Mouse (Mus musculus) MEL (cell line): ENCODE data around the gene Gm10300. TPM values are rescaled to one million over a fixed set of nuclear protein-coding genes. Genes with fewer than 3 reads are reported as not detected.

Source experiments
- DNase-seq: peaks from one replicate; pipeline ENCODE4 v3.0.0; 2011; ENCODE audit warnings: low read depth, low spot score
- H3K27ac ChIP-seq: 2 replicates; pipeline ENCODE4 v1.5.1; 2012; ENCODE audit warnings: low read depth, mild to moderate bottlenecking, control low read depth, low read length, moderate library complexity; ENCODE audit not compliant: control insufficient read depth
- H3K27me3 ChIP-seq, 2 experiments: fragments of 150-350 bp in 1 of 2; sonication (generic) in 1 of 2; 2 replicates each; pipeline ENCODE4 v1.6.1; 2012; ENCODE audit warnings: low read length in 2 of 2, mild to moderate bottlenecking in 2 of 2, improper control_type of control experiment in 1 of 2, moderate library complexity in 1 of 2; ENCODE audit not compliant: insufficient read depth in 2 of 2, control insufficient read depth in 1 of 2
- H3K36me3 ChIP-seq, 2 experiments: 2 replicates each; pipeline ENCODE4 v1.6.1; 2012 to 2014; ENCODE audit warnings: low read length in 2 of 2, improper control_type of control experiment in 1 of 2, inconsistent platforms in 1 of 2, mild to moderate bottlenecking in 1 of 2; ENCODE audit not compliant: insufficient read depth in 2 of 2, control insufficient read depth in 1 of 2
- H3K4me1 ChIP-seq, 2 experiments: fragments of 150-350 bp in 1 of 2; sonication (generic) in 1 of 2; 2 replicates each; pipeline ENCODE4 v1.6.1; 2012; ENCODE audit warnings: low read length in 2 of 2, improper control_type of control experiment in 1 of 2, mild to moderate bottlenecking in 1 of 2; ENCODE audit not compliant: insufficient read depth in 2 of 2, control insufficient read depth in 1 of 2
- H3K4me3 ChIP-seq, 2 experiments: fragments of 150-350 bp in 1 of 2; sonication (generic) in 1 of 2; 2 replicates each; pipeline ENCODE4 v1.5.1; 2012; ENCODE audit warnings: low read depth in 2 of 2, low read length in 2 of 2, mild to moderate bottlenecking in 2 of 2, moderate library complexity in 2 of 2, control low read depth in 1 of 2, improper control_type of control experiment in 1 of 2; ENCODE audit not compliant: control insufficient read depth in 1 of 2, insufficient read depth in 1 of 2
- H3K79me2 ChIP-seq: 2 replicates; pipeline ENCODE4 v1.6.1; 2012; ENCODE audit warnings: mild to moderate bottlenecking, low read length, moderate library complexity; ENCODE audit not compliant: control insufficient read depth, poor library complexity, insufficient read depth
- H3K9ac ChIP-seq: 2 replicates; pipeline ENCODE4 v1.6.1; 2012; ENCODE audit warnings: low read depth, mild to moderate bottlenecking, control low read depth, low read length, moderate library complexity; ENCODE audit not compliant: control insufficient read depth, poor library complexity, severe bottlenecking
- H3K9me3 ChIP-seq: fragments of 150-350 bp; sonication (generic); replicated peaks from 2 replicates; pipeline ENCODE4 v1.6.1; 2012; ENCODE audit warnings: mild to moderate bottlenecking, low read length, improper control_type of control experiment, moderate library complexity; ENCODE audit not compliant: insufficient read depth
- BHLHE40 ChIP-seq: IDR thresholded peaks from 2 replicates; pipeline ENCODE4 v1.6.1; 2012; ENCODE audit warnings: low read depth, mild to moderate bottlenecking, inconsistent platforms, low read length, improper control_type of control experiment, borderline replicate concordance
- CHD1 ChIP-seq: IDR thresholded peaks from 2 replicates; pipeline ENCODE4 v1.6.1; 2012; ENCODE audit warnings: low read depth, mild to moderate bottlenecking, inconsistent platforms, low read length, improper control_type of control experiment
- CHD2 ChIP-seq: IDR thresholded peaks from 2 replicates; pipeline ENCODE4 v1.6.1; 2011; ENCODE audit warnings: low read length, improper control_type of control experiment
- CTCF ChIP-seq, 3 experiments: IDR thresholded peaks in 2 of 3; conservative IDR thresholded peaks in 1 of 3; 2 replicates each; pipeline ENCODE4 v1.5.1; 2011 to 2012; ENCODE audit warnings: low read length in 3 of 3, low read depth in 2 of 3, mild to moderate bottlenecking in 2 of 3, improper control_type of control experiment in 1 of 3, inconsistent platforms in 1 of 3, mixed read lengths in 1 of 3, moderate library complexity in 1 of 3; ENCODE audit not compliant: control insufficient read depth in 1 of 3, insufficient read depth in 1 of 3, poor library complexity in 1 of 3, severe bottlenecking in 1 of 3
- E2F4 ChIP-seq: IDR thresholded peaks from 2 replicates; pipeline ENCODE4 v1.6.1; 2011; ENCODE audit warnings: low read depth, low read length, improper control_type of control experiment, borderline replicate concordance
- EP300 ChIP-seq, 2 experiments: IDR thresholded peaks; 2 replicates each; pipeline ENCODE4 v1.6.1; 2011; ENCODE audit warnings: improper control_type of control experiment in 2 of 2, low read length in 2 of 2, low read depth in 1 of 2, mild to moderate bottlenecking in 1 of 2
- ETS1 ChIP-seq: IDR thresholded peaks from 2 replicates; pipeline ENCODE4 v1.6.1; 2012; ENCODE audit warnings: low read depth, mild to moderate bottlenecking, inconsistent platforms, low read length, improper control_type of control experiment, moderate library complexity
- GABPA ChIP-seq: IDR thresholded peaks from 2 replicates; pipeline ENCODE4 v1.6.1; 2012; ENCODE audit warnings: low read depth, mild to moderate bottlenecking, inconsistent platforms, low read length, improper control_type of control experiment, moderate library complexity
- GATA1 ChIP-seq: IDR thresholded peaks from 2 replicates; pipeline ENCODE4 v1.6.1; 2011; ENCODE audit warnings: low read depth, low read length, improper control_type of control experiment
- HCFC1 ChIP-seq: IDR thresholded peaks from 2 replicates; pipeline ENCODE4 v1.6.1; 2012; ENCODE audit warnings: low read depth, mild to moderate bottlenecking, inconsistent platforms, low read length, improper control_type of control experiment, moderate library complexity
- JUND ChIP-seq: IDR thresholded peaks from 2 replicates; pipeline ENCODE4 v1.6.1; 2011; ENCODE audit warnings: low read depth, mild to moderate bottlenecking, improper control_type of control experiment, low read length
- KAT2A ChIP-seq: conservative IDR thresholded peaks from 2 replicates; pipeline ENCODE4 v1.6.1; 2012; ENCODE audit warnings: low read depth, low read length, improper control_type of control experiment, inconsistent platforms
- MAFK ChIP-seq: IDR thresholded peaks from 2 replicates; pipeline ENCODE4 v1.6.1; 2011; ENCODE audit warnings: low read depth, mild to moderate bottlenecking, low read length, improper control_type of control experiment, borderline replicate concordance
- MAX ChIP-seq: IDR thresholded peaks from 2 replicates; pipeline ENCODE4 v1.6.1; 2011; ENCODE audit warnings: low read length, improper control_type of control experiment
- MAZ ChIP-seq: IDR thresholded peaks from 2 replicates; pipeline ENCODE4 v1.6.1; 2012; ENCODE audit warnings: low read depth, mild to moderate bottlenecking, inconsistent platforms, low read length, improper control_type of control experiment
- MEF2A ChIP-seq: IDR thresholded peaks from 2 replicates; pipeline ENCODE4 v1.6.1; 2014; ENCODE audit warnings: low read depth, mild to moderate bottlenecking, inconsistent platforms, low read length, improper control_type of control experiment; ENCODE audit not compliant: poor library complexity, insufficient replicate concordance, severe bottlenecking; ENCODE audit errors: extremely low read depth
- MXI1 ChIP-seq: IDR thresholded peaks from 2 replicates; pipeline ENCODE4 v1.6.1; 2011; ENCODE audit warnings: mild to moderate bottlenecking, low read depth, low read length, improper control_type of control experiment
- MYC ChIP-seq: IDR thresholded peaks from 2 replicates; pipeline ENCODE4 v1.6.1; 2011; ENCODE audit warnings: low read depth, mild to moderate bottlenecking, low read length, improper control_type of control experiment, moderate library complexity
- NELFE ChIP-seq: IDR thresholded peaks from 2 replicates; pipeline ENCODE4 v1.6.1; 2011; ENCODE audit warnings: low read depth, low read length, improper control_type of control experiment
- NRF1 ChIP-seq: IDR thresholded peaks from 2 replicates; pipeline ENCODE4 v1.6.1; 2014; ENCODE audit warnings: low read depth, mild to moderate bottlenecking, inconsistent platforms, low read length, improper control_type of control experiment, moderate library complexity; ENCODE audit not compliant: poor library complexity, insufficient read depth, severe bottlenecking
- POLR2AphosphoS2 ChIP-seq: IDR thresholded peaks from 2 replicates; pipeline ENCODE4 v1.6.1; 2011; ENCODE audit warnings: low read length, improper control_type of control experiment
- RCOR1 ChIP-seq: IDR thresholded peaks from 2 replicates; pipeline ENCODE4 v1.6.1; 2012; ENCODE audit warnings: low read depth, mild to moderate bottlenecking, inconsistent platforms, low read length, improper control_type of control experiment
- SIN3A ChIP-seq: IDR thresholded peaks from 2 replicates; pipeline ENCODE4 v1.6.1; 2012; ENCODE audit warnings: low read length, improper control_type of control experiment, inconsistent platforms
- SMC3 ChIP-seq: IDR thresholded peaks from 2 replicates; pipeline ENCODE4 v1.6.1; 2011; ENCODE audit warnings: low read depth, low read length, improper control_type of control experiment
- TAL1 ChIP-seq: IDR thresholded peaks from 2 replicates; pipeline ENCODE4 v1.6.1; 2012; ENCODE audit warnings: mild to moderate bottlenecking, inconsistent platforms, low read length, moderate library complexity, mixed read lengths
- TBP ChIP-seq: IDR thresholded peaks from 2 replicates; pipeline ENCODE4 v1.8.0; 2011; ENCODE audit warnings: low read depth, low read length, improper control_type of control experiment
- TCF12 ChIP-seq: IDR thresholded peaks from 2 replicates; pipeline ENCODE4 v1.6.1; 2014; ENCODE audit warnings: low read depth, mild to moderate bottlenecking, inconsistent platforms, low read length, improper control_type of control experiment, moderate library complexity
- UBTF ChIP-seq: IDR thresholded peaks from 2 replicates; pipeline ENCODE4 v1.6.1; 2012; ENCODE audit warnings: low read depth, mild to moderate bottlenecking, inconsistent platforms, low read length, improper control_type of control experiment, moderate library complexity, borderline replicate concordance; ENCODE audit not compliant: insufficient read depth
- USF1 ChIP-seq: IDR thresholded peaks from 2 replicates; pipeline ENCODE4 v1.6.1; 2014; ENCODE audit warnings: low read depth, mild to moderate bottlenecking, inconsistent platforms, low read length, improper control_type of control experiment, moderate library complexity
- USF2 ChIP-seq, 2 experiments: IDR thresholded peaks; 2 replicates each; pipeline ENCODE4 v1.6.1; 2011 to 2012; ENCODE audit warnings: improper control_type of control experiment in 2 of 2, low read length in 2 of 2, borderline replicate concordance in 1 of 2, inconsistent platforms in 1 of 2, low read depth in 1 of 2, mild to moderate bottlenecking in 1 of 2; ENCODE audit not compliant: insufficient read depth in 1 of 2
- ZC3H11A ChIP-seq: IDR thresholded peaks from 2 replicates; pipeline ENCODE4 v1.6.1; 2012; ENCODE audit warnings: low read depth, mild to moderate bottlenecking, inconsistent platforms, low read length, improper control_type of control experiment
- ZKSCAN1 ChIP-seq: IDR thresholded peaks from 2 replicates; pipeline ENCODE4 v1.6.1; 2012; ENCODE audit warnings: low read depth, mild to moderate bottlenecking, inconsistent platforms, low read length, improper control_type of control experiment, moderate library complexity
- ZMIZ1 ChIP-seq: IDR thresholded peaks from 2 replicates; pipeline ENCODE4 v1.6.1; 2012; ENCODE audit warnings: low read depth, mild to moderate bottlenecking, inconsistent platforms, low read length, improper control_type of control experiment, moderate library complexity
- polyA plus RNA-seq, 2 experiments: library from polyadenylated mRNA; stranded (reverse) in 1 of 2; unstranded in 1 of 2; fragments of >175 nt in 1 of 2; fragments of >200 nt in 1 of 2; gene quantifications; 2 replicates each; pipeline versions ENCODE4 v1.2.1 to v1.2.4; 2012; ENCODE audit warnings: low replicate concordance in 2 of 2, low read depth in 1 of 2; ENCODE audit not compliant: insufficient read length in 2 of 2, insufficient read depth in 1 of 2, missing spikeins in 1 of 2
- total RNA-seq: library from RNA; depleted of rRNA; stranded (reverse); fragments of 300-350 nt; gene quantifications from 2 replicates; pipeline ENCODE4 v1.2.3, GENCODE M21; 2012

Gene Gm10300
- total and polyA plus RNA-seq, 3 experiments, result 0.18 to 0.46 TPM; not detected in 1

GRCm38 (mm10) chr4:132076480-132077405 is 2.2 kb downstream of the Gm10300 start:
- peak; percentile 99 for DNase-seq
- Histone ChIP-seq H3K27me3 (no peaks in the 10 kb centered on the region), H3K36me3 (peaks cover 0 to 22% of the 10 kb centered on the region in 2 experiments; a peak in 2 of 4 replicates), H3K4me3 (peak overlapping the region; percentile 46 to 55), H3K9ac (peak overlapping the region; percentile 79), H3K79me2 (peaks cover 34% of the 10 kb centered on the region), H3K27ac (peak overlapping the region; percentile 100), H3K4me1 (peaks cover 9 to 33% of the 10 kb centered on the region in 2 experiments), H3K9me3 (no peaks in the 10 kb centered on the region)
- peak; percentile 86 for TF ChIP-seq SIN3A
- no peak for TF ChIP-seq ZC3H11A
- peak; percentile 93 for TF ChIP-seq GATA1
- TF ChIP-seq MEF2A, result 0 out of 2 replicates have a peak, but pooled peaks have one; percentile 61
- TF ChIP-seq E2F4, result no peak; the same call in 1 of the 2 replicates
- TF ChIP-seq EP300 (IDR thresholded peaks at IDR 0.05; ENCODE audit: low read depth in 1 of 2, low read length in 2 of 2), result peak; percentile 83 to 96
- TF ChIP-seq SMC3, result no peak
- peak; percentile 26; the same call in 1 of the 2 replicates for TF ChIP-seq CHD2
- TF ChIP-seq TCF12, result peak; percentile 99
- peak; percentile 40; the same call in 1 of the 2 replicates for TF ChIP-seq NELFE
- TF ChIP-seq GABPA, result peak; percentile 99
- peak; percentile 64 for TF ChIP-seq RCOR1
- no peak for TF ChIP-seq ZKSCAN1
- peak; percentile 83; the same call in 1 of the 2 replicates for TF ChIP-seq JUND
- peak; percentile 79 for TF ChIP-seq MAZ
- no peak for TF ChIP-seq NRF1
- no peak; the same call in 1 of the 2 replicates for TF ChIP-seq KAT2A
- 0 out of 2 replicates have a peak, but pooled peaks have one; percentile 17 for TF ChIP-seq CHD1
- peak; percentile 48; the same call in 1 of the 2 replicates for TF ChIP-seq POLR2AphosphoS2
- 0 out of 2 replicates have a peak, but pooled peaks have one; percentile 26 for TF ChIP-seq UBTF
- TF ChIP-seq MXI1, result peak; percentile 83
- peak; percentile 52 for TF ChIP-seq TBP
- peak; percentile 33; the same call in 1 of the 2 replicates for TF ChIP-seq USF1
- TF ChIP-seq ZMIZ1, result peak; percentile 80
- TF ChIP-seq MAX, result no peak; the same call in 1 of the 2 replicates
- peak; percentile 89 for TF ChIP-seq MAFK
- TF ChIP-seq ETS1, result peak; percentile 99
- TF ChIP-seq MYC, result peak; percentile 78; the same call in 1 of the 2 replicates
- no peak for TF ChIP-seq USF2 (IDR thresholded peaks at IDR 0.05; ENCODE audit: borderline replicate concordance in 1 of 2, insufficient read depth in 1 of 2, low read depth in 1 of 2, low read length in 2 of 2)
- TF ChIP-seq BHLHE40, result peak; percentile 72; the same call in 1 of the 2 replicates
- peak; percentile 98 for TF ChIP-seq TAL1
- TF ChIP-seq CTCF (IDR thresholded peaks at IDR 0.05 in 2 of 3, conservative IDR thresholded peaks at IDR 0.05 in 1 of 3; ENCODE audit: control insufficient read depth in 1 of 3, insufficient read depth in 1 of 3, low read depth in 2 of 3, low read length in 3 of 3, poor library complexity in 1 of 3, severe bottlenecking in 1 of 3), result no peak
- peak; percentile 75 for TF ChIP-seq HCFC1
